Mouse (Mus musculus): Measurements from ENCODE around the gene Tmem189.

- TF ChIP-seq CTCF (IDR thresholded peaks at IDR 0.05) (no peak), EP300 (IDR thresholded peaks at IDR 0.05) (no peak)
Measured at GRCm38 (mm10) chr2:167708373-167708772, 18.8 kb upstream of the Tmem189 start.
